Mouse (Mus musculus) heart, embryonic 11.5 days (tissue): Measurements from ENCODE around the gene Lman2. TPM values are rescaled to one million over a fixed set of nuclear protein-coding genes. Genes with fewer than 3 reads are reported as not detected.

Experiments
- ATAC-seq: fragments of 200-750 bp; cut with Nextera tagmentation; replicated peaks from 2 replicates; pipeline ENCODE4 v1.8.0; 2017; ENCODE audit warnings: moderate library complexity; ENCODE audit not compliant: insufficient number of reproducible peaks, low FRiP score, low TSS enrichment
- H3K27ac ChIP-seq: fragments of 300-500 bp; sonication (generic); 2 replicates; pipeline ENCODE4 v1.5.1; 2014; ENCODE audit warnings: mild to moderate bottlenecking, low read depth, low read length
- H3K27me3 ChIP-seq: fragments of 300-500 bp; sonication (generic); 2 replicates; pipeline ENCODE4 v1.6.1; 2014; ENCODE audit warnings: mild to moderate bottlenecking, low read length, mixed read lengths; ENCODE audit not compliant: control insufficient read depth, insufficient read depth
- H3K36me3 ChIP-seq: fragments of 300-500 bp; sonication (generic); 2 replicates; pipeline ENCODE4 v1.6.1; 2014; ENCODE audit warnings: mild to moderate bottlenecking, low read length, moderate library complexity, mixed read lengths; ENCODE audit not compliant: control insufficient read depth, insufficient read depth
- H3K4me1 ChIP-seq: fragments of 300-500 bp; sonication (generic); 2 replicates; pipeline ENCODE4 v1.6.1; 2014; ENCODE audit warnings: low read length; ENCODE audit not compliant: control insufficient read depth, insufficient read depth
- H3K4me2 ChIP-seq: fragments of 300-500 bp; sonication (generic); 2 replicates; pipeline ENCODE4 v1.6.1; 2014; ENCODE audit warnings: mild to moderate bottlenecking, moderate library complexity
- H3K4me3 ChIP-seq: fragments of 300-500 bp; sonication (generic); 2 replicates; pipeline ENCODE4 v1.5.1; 2014; ENCODE audit warnings: low read depth, low read length
- H3K9ac ChIP-seq: fragments of 300-500 bp; sonication (generic); 2 replicates; pipeline ENCODE4 v1.6.1; 2014; ENCODE audit warnings: mild to moderate bottlenecking, low read depth, low read length, moderate library complexity
- H3K9me3 ChIP-seq: fragments of 300-500 bp; sonication (generic); replicated peaks from 2 replicates; pipeline ENCODE4 v1.6.1; 2016; ENCODE audit warnings: low read length; ENCODE audit not compliant: control insufficient read depth
- WGBS: fragments of 180-500 bp; shearing (Covaris S2); extraction: QIAGEN DNeasy Blood & Tissue Kit; methylation state at CpG from one replicate; pipeline ENCODE4 v1.1.7; 2014; ENCODE audit not compliant: insufficient replicate concordance; 5-methylcytosine and 5-hydroxymethylcytosine counted together
- polyA plus RNA-seq: library from polyadenylated mRNA; unstranded; fragments of >200 nt; fragmentation: Nextera tagmentation; extraction: Ambion mirVana; gene quantifications from 2 replicates; pipeline ENCODE4 v1.2.1, GENCODE M21; 2014

The Lman2 gene
- polyA plus RNA-seq, result 72.5 and 90.8 TPM in 2 replicates

GRCm38 (mm10) chr13:55362453-55363060 lies at the start of gene Lman2:
Lman2 (minus strand) TSS chr13:55362783.
- peak within 1 kb of the TSS; percentile 74 for H3K4me2 ChIP-seq
- H3K27ac ChIP-seq, result peak within 1 kb of the TSS; percentile 94
- peaks cover 7% of the 10 kb centered on the region for H3K36me3 ChIP-seq
- H3K9ac ChIP-seq, result peak within 1 kb of the TSS; percentile 96
- peak within 1 kb of the TSS; percentile 99 for H3K4me3 ChIP-seq
- ATAC-seq, result peak; percentile 98
- H3K4me1 ChIP-seq, result peaks cover 13% of the 10 kb centered on the region
- no peaks in the 10 kb centered on the region for H3K27me3 ChIP-seq
- H3K9me3 ChIP-seq, result no peaks in the 10 kb centered on the region
- under 1% methylated on average over 35 of the region's 35 CpGs for WGBS

- peaks cover 49% of the 10 kb centered on the region for H3K27me3 ChIP-seq
Measured at GRCm38 (mm10) chr13:55411826-55412225, 49.2 kb upstream of the Lman2 start.

GRCm38 (mm10) chr13:55408546-55409120 lies 46.0 kb upstream of the Lman2 start:
- H3K27me3 ChIP-seq, result peaks cover 51% of the 10 kb centered on the region
- no peak for ATAC-seq
- no peaks in the 10 kb centered on the region for H3K9me3 ChIP-seq
- H3K9ac ChIP-seq, result no peak overlapping the region
- no peak overlapping the region for H3K4me3 ChIP-seq
- WGBS, result 70% methylated on average over 19 of the region's 19 CpGs
- H3K4me2 ChIP-seq, result no peak overlapping the region
- H3K36me3 ChIP-seq, result no peaks in the 10 kb centered on the region
- no peaks in the 10 kb centered on the region for H3K4me1 ChIP-seq
- H3K27ac ChIP-seq, result no peak overlapping the region

More at GRCm38 (mm10) chr13:55411826-55412225, 49.2 kb upstream of the Lman2 start:
- no peak overlapping the region for H3K4me2 ChIP-seq
- no peak overlapping the region for H3K9ac ChIP-seq
- H3K4me3 ChIP-seq, result no peak overlapping the region
- no peak overlapping the region for H3K27ac ChIP-seq
- WGBS, result 71% methylated on average over 7 of the region's 7 CpGs
- no peaks in the 10 kb centered on the region for H3K9me3 ChIP-seq
- H3K36me3 ChIP-seq, result no peaks in the 10 kb centered on the region
- no peaks in the 10 kb centered on the region for H3K4me1 ChIP-seq
- no peak for ATAC-seq

GRCm38 (mm10) chr13:55407341-55407740 lies 44.8 kb upstream of the Lman2 start:
- no peaks in the 10 kb centered on the region for H3K36me3 ChIP-seq
- H3K4me1 ChIP-seq, result no peaks in the 10 kb centered on the region
- no peak overlapping the region for H3K4me2 ChIP-seq
- peaks cover 48% of the 10 kb centered on the region for H3K27me3 ChIP-seq
- WGBS, result 73% methylated on average over 4 of the region's 4 CpGs
- no peak overlapping the region for H3K27ac ChIP-seq
- H3K4me3 ChIP-seq, result no peak overlapping the region
- ATAC-seq, result no peak
- H3K9ac ChIP-seq, result no peak overlapping the region
- H3K9me3 ChIP-seq, result no peaks in the 10 kb centered on the region

- Histone ChIP-seq H3K36me3 (no peaks in the 10 kb centered on the region), H3K4me2 (no peak overlapping the region), H3K9ac (peak overlapping the region; percentile 53), H3K9me3 (no peaks in the 10 kb centered on the region), H3K4me3 (no peak overlapping the region), H3K4me1 (no peaks in the 10 kb centered on the region), H3K27me3 (peaks cover 48% of the 10 kb centered on the region), H3K27ac (no peak overlapping the region)
- ATAC-seq, result no peak
- 69% methylated on average over 13 of the region's 13 CpGs for WGBS
Measured at GRCm38 (mm10) chr13:55405783-55406390, 43.3 kb upstream of the Lman2 start.

DNA sequence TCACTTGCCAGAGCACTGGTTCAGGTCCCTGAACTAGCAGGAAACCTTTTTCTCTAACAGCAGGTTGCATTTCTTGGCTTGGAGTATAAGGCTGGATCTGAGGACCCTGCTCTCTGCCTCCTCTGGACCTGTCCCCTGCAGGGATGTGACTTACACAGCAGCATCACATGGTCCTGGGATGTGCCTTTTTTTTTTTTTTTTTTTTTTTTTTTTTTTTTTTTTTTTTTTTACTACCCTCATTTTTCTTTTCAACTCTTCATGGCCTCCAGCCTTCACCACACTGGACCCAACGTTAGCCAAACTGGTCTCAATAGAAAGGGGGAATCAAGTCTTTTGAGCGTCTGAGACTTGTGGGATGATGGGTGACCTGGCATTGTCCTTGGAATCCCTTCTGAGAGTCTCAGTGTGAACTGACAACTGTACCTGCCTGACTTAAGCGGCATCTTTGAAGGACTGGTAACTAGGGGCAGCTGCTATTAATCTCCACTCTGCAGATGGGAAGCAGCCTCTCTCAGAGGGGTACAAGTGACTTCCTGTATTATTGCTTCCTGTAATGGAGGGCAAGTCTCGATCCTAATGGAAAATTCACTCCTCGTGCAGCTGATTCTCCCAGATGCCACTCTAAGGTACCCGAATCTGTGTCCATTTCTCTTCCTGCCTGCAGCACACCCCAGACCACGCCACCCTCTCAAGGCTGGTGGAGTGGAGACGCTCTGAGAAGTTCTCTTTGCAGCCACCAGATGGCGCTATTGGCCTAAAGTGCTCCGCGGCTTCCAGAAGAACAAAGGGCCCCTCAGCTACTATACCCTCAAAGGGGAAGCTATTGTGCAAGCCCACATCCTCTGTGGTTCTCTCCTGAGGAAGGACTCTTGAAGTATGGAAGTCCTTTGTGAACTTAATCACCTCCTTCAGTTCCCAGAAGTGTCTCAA lies 42.5 kb upstream of the Lman2 start:
- H3K4me3 ChIP-seq, result no peak overlapping the region
- H3K27ac ChIP-seq, result no peak overlapping the region
- no peaks in the 10 kb centered on the region for H3K9me3 ChIP-seq
- no peaks in the 10 kb centered on the region for H3K36me3 ChIP-seq
- peaks cover 48% of the 10 kb centered on the region for H3K27me3 ChIP-seq
- WGBS, result 11% methylated on average over 11 of the region's 11 CpGs
- ATAC-seq, result no peak
- H3K4me2 ChIP-seq, result 0 out of 2 replicates have a peak overlapping the region, but pooled peaks have one; percentile 22
- H3K4me1 ChIP-seq, result no peaks in the 10 kb centered on the region
- peak overlapping the region; percentile 53 for H3K9ac ChIP-seq

DNA sequence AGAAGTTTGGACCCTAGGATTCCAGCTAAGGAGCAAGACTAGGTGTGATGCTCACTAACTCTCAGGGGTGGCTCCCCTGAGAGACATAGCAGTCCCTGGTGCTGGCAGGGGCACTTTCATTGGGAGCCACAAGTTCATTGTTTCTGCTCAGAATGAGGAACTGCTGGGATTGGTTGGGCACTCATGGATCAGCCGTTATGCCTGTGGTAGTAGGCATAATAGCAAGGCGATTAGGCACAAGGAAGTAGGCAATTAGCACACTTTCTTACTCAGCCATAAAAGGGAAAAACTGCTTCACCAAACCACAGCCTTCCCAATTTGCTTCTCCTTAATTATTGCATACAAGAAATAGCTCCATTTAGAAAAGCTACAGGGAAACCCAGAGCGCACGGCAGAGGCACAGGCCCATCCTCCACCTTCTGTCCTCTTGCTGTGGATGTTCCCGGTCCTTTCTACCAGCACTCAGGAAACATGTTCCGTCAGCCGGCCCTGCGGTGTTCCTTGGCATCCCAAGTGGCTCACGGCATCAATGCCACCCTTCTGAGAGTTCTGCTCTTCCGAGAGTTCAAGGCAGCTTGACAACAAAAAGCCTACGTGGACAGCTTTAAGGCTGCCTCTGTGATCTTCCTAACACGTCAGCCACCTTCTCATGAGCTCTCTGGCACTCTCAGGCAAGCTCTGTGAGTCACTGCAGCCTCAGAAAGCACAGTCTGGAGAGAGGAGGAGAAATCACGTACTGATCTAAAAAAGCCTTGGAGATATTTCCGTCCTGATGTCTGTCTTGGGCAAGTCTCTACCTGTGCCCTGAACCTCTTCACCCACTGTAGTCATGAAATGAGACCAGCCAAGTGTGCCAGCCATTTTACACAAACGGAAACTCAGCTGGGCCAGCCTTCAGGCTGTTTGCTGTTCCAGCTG lies 41.6 kb upstream of the Lman2 start:
- H3K27ac ChIP-seq, result no peak overlapping the region
- H3K9me3 ChIP-seq, result no peaks in the 10 kb centered on the region
- H3K36me3 ChIP-seq, result no peaks in the 10 kb centered on the region
- H3K9ac ChIP-seq, result no peak overlapping the region
- no peak overlapping the region for H3K4me2 ChIP-seq
- no peaks in the 10 kb centered on the region for H3K4me1 ChIP-seq
- ATAC-seq, result no peak
- no peak overlapping the region for H3K4me3 ChIP-seq
- 70% methylated on average over 15 of the region's 15 CpGs for WGBS
- peaks cover 50% of the 10 kb centered on the region for H3K27me3 ChIP-seq
